Mouse (Mus musculus) MEL (cell line): ENCODE data around the gene Foxn3.

Experiments used
- CTCF ChIP-seq, 3 experiments: IDR thresholded peaks in 2 of 3; conservative IDR thresholded peaks in 1 of 3; 2 replicates each; pipeline ENCODE4 v1.5.1; 2011 to 2012; ENCODE audit warnings: low read length in 3 of 3, low read depth in 2 of 3, mild to moderate bottlenecking in 2 of 3, improper control_type of control experiment in 1 of 3, inconsistent platforms in 1 of 3, mixed read lengths in 1 of 3, moderate library complexity in 1 of 3; ENCODE audit not compliant: control insufficient read depth in 1 of 3, insufficient read depth in 1 of 3, poor library complexity in 1 of 3, severe bottlenecking in 1 of 3
- E2F4 ChIP-seq: IDR thresholded peaks from 2 replicates; pipeline ENCODE4 v1.6.1; 2011; ENCODE audit warnings: low read depth, low read length, improper control_type of control experiment, borderline replicate concordance
- POLR2A ChIP-seq, 2 experiments: IDR thresholded peaks; 2 replicates each; pipeline ENCODE4 v1.6.1; 2011 to 2012; ENCODE audit warnings: low read length in 2 of 2, mild to moderate bottlenecking in 2 of 2, control low read depth in 1 of 2, improper control_type of control experiment in 1 of 2, low read depth in 1 of 2, moderate library complexity in 1 of 2; ENCODE audit not compliant: control insufficient read depth in 1 of 2, insufficient read depth in 1 of 2, poor library complexity in 1 of 2
- TBP ChIP-seq: IDR thresholded peaks from 2 replicates; pipeline ENCODE4 v1.8.0; 2011; ENCODE audit warnings: low read depth, low read length, improper control_type of control experiment

DNA sequence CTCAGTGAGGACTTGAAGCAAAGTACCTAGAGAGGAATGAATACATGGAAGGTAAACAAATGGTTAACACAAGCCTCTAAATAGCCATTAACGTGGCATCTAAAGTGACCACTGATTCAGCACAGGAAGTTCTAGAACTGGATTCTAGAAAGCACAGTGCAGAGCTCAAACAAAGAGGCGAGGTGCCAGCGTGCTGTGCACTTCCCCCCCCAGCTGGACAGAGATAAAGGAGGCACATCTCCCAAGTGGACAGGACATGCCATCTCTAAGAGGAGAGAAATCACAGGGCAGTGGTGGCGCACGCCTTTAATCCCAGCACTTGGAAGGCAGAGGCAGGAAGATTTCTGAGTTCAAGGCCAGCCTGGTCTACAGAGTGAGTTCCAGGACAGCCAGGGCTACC lies 173.0 kb downstream of the Foxn3 start:
- no peak for TF ChIP-seq POLR2A (IDR thresholded peaks at IDR 0.05; ENCODE audit: control insufficient read depth in 1 of 2, insufficient read depth in 1 of 2, low read depth in 1 of 2, low read length in 2 of 2, poor library complexity in 1 of 2)
- TF ChIP-seq TBP, result no peak
- TF ChIP-seq E2F4, result no peak
- no peak for TF ChIP-seq CTCF (IDR thresholded peaks at IDR 0.05 in 2 of 3, conservative IDR thresholded peaks at IDR 0.05 in 1 of 3; ENCODE audit: control insufficient read depth in 1 of 3, insufficient read depth in 1 of 3, low read depth in 2 of 3, low read length in 3 of 3, poor library complexity in 1 of 3, severe bottlenecking in 1 of 3)
